Mouse (Mus musculus) G1E-ER4 (cell line): ENCODE data around the gene Tprgl. TPM values are rescaled to one million over a fixed set of nuclear protein-coding genes. Genes with fewer than 3 reads are reported as not detected.

Experiments used
- GATA1 ChIP-seq: IDR thresholded peaks from one replicate; pipeline ENCODE4 v1.8.0; 2012; ENCODE audit warnings: low read length, inconsistent platforms
- polyA plus RNA-seq: library from polyadenylated mRNA; stranded (reverse); fragments of >175 nt; gene quantifications from 2 replicates; pipeline ENCODE4 v1.2.3, GENCODE M21; 2012

Gene Tprgl
- polyA plus RNA-seq, 1 experiment: 100 TPM

GRCm38 (mm10) chr4:154140213-154141008 is 20.1 kb downstream of the Tprgl start:
- no peak for TF ChIP-seq GATA1

- TF ChIP-seq GATA1: no peak
Measured at GRCm38 (mm10) chr4:154140182-154140212, 20.5 kb downstream of the Tprgl start, which contains the start of gene Trp73. Trp73 (minus strand) TSS chr4:154140208.

GRCm38 (mm10) chr4:154139671-154140181 is 20.7 kb downstream of the Tprgl start:
- TF ChIP-seq GATA1: no peak

- no peak for TF ChIP-seq GATA1
Measured at GRCm38 (mm10) chr4:154137139-154137538, 23.3 kb downstream of the Tprgl start.

GRCm38 (mm10) chr4:154134803-154135202 is 25.7 kb downstream of the Tprgl start:
- TF ChIP-seq GATA1: no peak

GRCm38 (mm10) chr4:154131894-154132293 is 28.6 kb downstream of the Tprgl start:
- no peak for TF ChIP-seq GATA1

GRCm38 (mm10) chr4:154129950-154130349 is 30.5 kb downstream of the Tprgl start:
- no peak for TF ChIP-seq GATA1

GRCm38 (mm10) chr4:154127273-154127672 is 33.2 kb downstream of the Tprgl start:
- TF ChIP-seq GATA1: no peak

- no peak for TF ChIP-seq GATA1
Measured at GRCm38 (mm10) chr4:154125202-154125601, 35.3 kb downstream of the Tprgl start.

- TF ChIP-seq GATA1: no peak
Measured at GRCm38 (mm10) chr4:154123553-154123952, 36.9 kb downstream of the Tprgl start.

- no peak for TF ChIP-seq GATA1
Measured at GRCm38 (mm10) chr4:154122374-154122773, 38.1 kb downstream of the Tprgl start.

- TF ChIP-seq GATA1: no peak
Measured at GRCm38 (mm10) chr4:154121800-154122199, 38.7 kb downstream of the Tprgl start.

- TF ChIP-seq GATA1: no peak
Measured at GRCm38 (mm10) chr4:154119208-154119607, 41.3 kb downstream of the Tprgl start.

- no peak for TF ChIP-seq GATA1
Measured at GRCm38 (mm10) chr4:154118782-154119181, 41.7 kb downstream of the Tprgl start.

- no peak for TF ChIP-seq GATA1
Measured at GRCm38 (mm10) chr4:154116421-154116820, 44.0 kb downstream of the Tprgl start.

GRCm38 (mm10) chr4:154109850-154110243 is 50.6 kb downstream of the Tprgl start:
- no peak for TF ChIP-seq GATA1

- no peak for TF ChIP-seq GATA1
Measured at GRCm38 (mm10) chr4:154109216-154109849, 51.1 kb downstream of the Tprgl start.

Other genes with a start within 250 kb of the Tprgl start
- 117 and 121 TPM in 2 replicates for gene A430005L14Rik, start 203.4 kb downstream of the Tprgl start, polyA plus RNA-seq
- gene Dffb, start 185.5 kb downstream of the Tprgl start, polyA plus RNA-seq: 15.5 and 15.8 TPM in 2 replicates
- 7.8 and 10.7 TPM in 2 replicates for gene Cep104, start 185.5 kb downstream of the Tprgl start, polyA plus RNA-seq
- 178 and 230 TPM in 2 replicates for gene Lrrc47, start 148.9 kb downstream of the Tprgl start, polyA plus RNA-seq
- 84.0 and 144 TPM in 2 replicates for gene Smim1, start 134.4 kb downstream of the Tprgl start, polyA plus RNA-seq
- gene Ccdc27, start 118.0 kb downstream of the Tprgl start, polyA plus RNA-seq: not detected in 2 replicates
- gene Trp73, start 20.5 kb downstream of the Tprgl start, polyA plus RNA-seq: 0.18 TPM in 1 of 2 replicates, not detected in the other
- 17.5 and 23.0 TPM in 2 replicates for gene Wrap73, start 18.3 kb downstream of the Tprgl start, polyA plus RNA-seq
- gene Megf6, start 10.1 kb upstream of the Tprgl start, polyA plus RNA-seq: 0.03 and 0.05 TPM in 2 replicates
- gene Arhgef16, start 141.0 kb upstream of the Tprgl start, polyA plus RNA-seq: not detected in 2 replicates
- gene B230104I21Rik, start 175.5 kb upstream of the Tprgl start, polyA plus RNA-seq: not detected in 2 replicates